Mouse (Mus musculus) heart, adult 2 months (tissue): Measurements from ENCODE around the gene Clec3b.

Experiments
- CTCF ChIP-seq: fragments of 200-600 bp; IDR thresholded peaks from 2 replicates; pipeline ENCODE4 v1.8.1; 2022; ENCODE audit warnings: antibody characterized with exemption, mild to moderate bottlenecking, moderate library complexity
- POLR2A ChIP-seq: fragments of 200-500 bp; IDR thresholded peaks from 2 replicates; pipeline ENCODE4 v1.6.1; 2011; ENCODE audit warnings: mild to moderate bottlenecking, low read depth, low read length, control low read depth; ENCODE audit not compliant: insufficient read depth

DNA sequence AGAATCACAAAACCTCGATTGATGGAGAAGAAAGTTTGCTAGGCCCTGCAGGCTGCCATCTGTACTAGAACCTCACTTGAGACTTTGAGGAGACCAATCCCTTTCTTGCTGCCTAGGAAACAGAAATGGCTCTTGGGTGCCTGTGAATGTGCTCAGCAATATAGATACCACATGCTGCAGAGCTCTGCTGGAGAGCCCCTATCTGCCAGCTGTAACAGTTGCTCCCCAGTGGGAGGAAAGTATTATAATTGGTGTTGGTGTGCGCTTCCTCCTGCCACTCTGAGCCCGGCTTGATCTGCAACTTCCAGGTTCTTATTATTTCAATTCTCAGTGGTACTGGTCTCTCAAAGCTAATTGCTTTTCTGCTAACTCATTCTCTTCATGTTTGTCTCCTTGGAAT lies 27.7 kb upstream of the Clec3b start:
- TF ChIP-seq CTCF: no peak
- TF ChIP-seq POLR2A: no peak
